Mouse (Mus musculus): Measurements from ENCODE around the gene Gpr156. TPM values are rescaled to one million over a fixed set of nuclear protein-coding genes. Genes with fewer than 3 reads are reported as not detected.

Gpr156 gene
- total RNA-seq, 4 experiments from 2014 or later: 0.57 to 0.77 (median 0.58) TPM

- no peak for DNase-seq (ENCODE audit: low spot score in 2 of 2)
Measured at GRCm38 (mm10) chr16:37916818-37917201, 514 bp downstream of the Gpr156 start.

DNA sequence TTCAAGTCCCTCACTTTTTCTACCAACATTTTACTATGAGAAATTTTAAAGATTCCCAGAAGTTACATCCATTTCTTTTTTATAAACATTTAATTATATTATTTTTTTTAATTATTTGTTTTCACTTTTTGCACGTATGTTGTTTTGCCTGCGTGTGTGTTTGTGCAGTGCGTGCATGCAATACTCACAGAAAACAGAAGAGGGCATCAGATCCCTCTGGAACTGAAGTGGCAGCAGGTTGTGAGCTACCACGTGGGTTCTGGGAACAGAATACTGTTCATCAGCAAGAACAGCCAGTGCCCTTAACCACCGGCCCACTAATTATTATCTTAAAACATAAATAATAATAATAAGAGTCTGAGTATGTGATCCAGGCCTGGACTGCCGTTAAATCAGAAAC is 2.7 kb downstream of the Gpr156 start:
- DNase-seq (ENCODE audit: low spot score in 2 of 2): no peak

DNA sequence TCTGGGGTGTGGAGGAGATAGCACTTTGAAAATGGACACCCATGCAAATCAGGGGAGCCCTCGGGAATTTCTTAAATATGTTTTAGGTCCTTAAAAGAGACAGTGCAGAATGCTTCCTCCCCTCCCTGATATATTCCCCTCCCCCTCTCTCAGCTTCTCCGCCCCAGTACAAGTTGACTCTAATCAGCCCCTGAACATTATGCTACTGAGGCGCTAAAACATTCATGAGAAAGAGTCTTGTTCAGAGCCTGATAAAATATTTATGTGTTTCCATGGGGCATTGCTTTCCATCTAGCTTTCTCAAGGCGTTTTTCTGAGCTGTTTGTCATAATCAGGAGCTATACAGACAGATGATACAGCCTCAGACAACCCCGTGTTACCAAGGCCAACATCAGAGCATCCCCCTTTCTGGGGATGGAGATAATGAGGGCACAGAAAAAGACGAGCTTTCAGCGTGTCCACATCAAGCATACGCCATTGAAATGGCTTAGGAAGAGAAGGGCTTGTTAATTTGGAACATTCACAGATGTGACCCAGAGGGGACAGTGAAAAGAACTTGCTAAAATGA is 4.6 kb downstream of the Gpr156 start:
- no peak for DNase-seq (ENCODE audit: low spot score in 2 of 2)

DNA sequence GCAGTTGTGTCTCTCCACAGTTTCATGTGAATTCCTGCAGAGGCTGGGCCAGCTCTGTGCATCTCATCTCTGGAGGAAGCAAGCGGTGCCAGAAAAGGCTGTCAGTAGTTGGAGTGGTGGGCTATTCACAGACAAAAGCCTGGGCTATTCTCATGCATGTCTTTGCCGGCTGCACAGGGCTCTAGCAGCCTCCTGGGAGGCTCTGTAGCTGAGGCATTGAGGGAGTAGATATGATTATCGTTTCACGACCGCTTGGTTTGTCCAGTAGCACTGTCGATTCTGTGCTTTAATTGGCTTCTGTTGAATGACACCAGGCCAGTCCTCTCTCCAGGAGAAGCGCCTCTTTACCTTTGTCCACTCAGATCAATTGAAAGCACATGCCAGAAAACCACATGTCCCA is 9.8 kb downstream of the Gpr156 start:
- DNase-seq (ENCODE audit: low spot score in 2 of 2): no peak

GRCm38 (mm10) chr16:37927117-37927516 is 10.8 kb downstream of the Gpr156 start:
- DNase-seq (ENCODE audit: low spot score in 2 of 2): no peak

GRCm38 (mm10) chr16:37929006-37929405 is 12.7 kb downstream of the Gpr156 start:
- DNase-seq (ENCODE audit: low spot score in 2 of 2): no peak

DNA sequence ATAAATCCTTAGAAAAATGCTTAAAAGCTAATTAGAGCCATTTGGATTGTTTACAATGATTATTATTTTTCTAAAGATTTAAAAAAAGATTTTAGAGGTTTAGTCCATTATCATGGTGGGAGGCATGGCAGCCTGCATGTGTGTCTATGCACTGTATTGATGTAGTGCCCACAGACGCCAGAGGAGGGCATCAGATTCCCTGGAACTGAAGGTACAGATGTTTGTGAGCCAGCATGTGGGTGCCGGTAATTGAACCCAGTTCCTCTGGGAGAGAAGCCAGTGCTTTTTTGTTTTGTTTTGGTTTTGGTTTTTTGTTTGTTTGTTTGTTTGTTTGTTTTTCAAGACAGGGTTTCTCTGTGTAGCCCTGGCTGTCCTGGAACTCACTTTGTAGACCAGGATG is 13.3 kb downstream of the Gpr156 start:
- no peak for DNase-seq (ENCODE audit: low spot score in 2 of 2)

DNA sequence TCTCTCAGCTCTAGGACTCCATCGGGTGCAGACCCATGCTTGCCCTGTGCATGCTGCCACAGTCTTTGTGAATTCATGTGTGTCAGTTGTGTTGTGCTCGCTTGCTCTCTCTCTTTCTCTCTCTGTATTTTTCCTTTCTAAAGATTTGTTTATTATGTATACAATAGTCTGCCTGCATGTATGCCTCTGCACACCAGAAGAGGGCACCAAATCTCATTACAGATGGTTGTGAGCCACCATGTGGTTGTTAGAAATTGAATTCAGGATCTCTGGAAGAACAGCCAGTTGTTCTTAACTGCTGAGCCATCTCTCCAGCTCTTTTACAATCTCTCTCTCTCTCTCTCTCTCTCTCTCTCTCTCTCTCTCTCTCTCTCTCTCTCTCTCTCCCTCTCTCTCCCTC is 18.6 kb downstream of the Gpr156 start:
- DNase-seq (ENCODE audit: low spot score in 2 of 2): no peak

GRCm38 (mm10) chr16:37937276-37937675 is 21.0 kb downstream of the Gpr156 start:
- no peak for DNase-seq (ENCODE audit: low spot score in 2 of 2)

DNA sequence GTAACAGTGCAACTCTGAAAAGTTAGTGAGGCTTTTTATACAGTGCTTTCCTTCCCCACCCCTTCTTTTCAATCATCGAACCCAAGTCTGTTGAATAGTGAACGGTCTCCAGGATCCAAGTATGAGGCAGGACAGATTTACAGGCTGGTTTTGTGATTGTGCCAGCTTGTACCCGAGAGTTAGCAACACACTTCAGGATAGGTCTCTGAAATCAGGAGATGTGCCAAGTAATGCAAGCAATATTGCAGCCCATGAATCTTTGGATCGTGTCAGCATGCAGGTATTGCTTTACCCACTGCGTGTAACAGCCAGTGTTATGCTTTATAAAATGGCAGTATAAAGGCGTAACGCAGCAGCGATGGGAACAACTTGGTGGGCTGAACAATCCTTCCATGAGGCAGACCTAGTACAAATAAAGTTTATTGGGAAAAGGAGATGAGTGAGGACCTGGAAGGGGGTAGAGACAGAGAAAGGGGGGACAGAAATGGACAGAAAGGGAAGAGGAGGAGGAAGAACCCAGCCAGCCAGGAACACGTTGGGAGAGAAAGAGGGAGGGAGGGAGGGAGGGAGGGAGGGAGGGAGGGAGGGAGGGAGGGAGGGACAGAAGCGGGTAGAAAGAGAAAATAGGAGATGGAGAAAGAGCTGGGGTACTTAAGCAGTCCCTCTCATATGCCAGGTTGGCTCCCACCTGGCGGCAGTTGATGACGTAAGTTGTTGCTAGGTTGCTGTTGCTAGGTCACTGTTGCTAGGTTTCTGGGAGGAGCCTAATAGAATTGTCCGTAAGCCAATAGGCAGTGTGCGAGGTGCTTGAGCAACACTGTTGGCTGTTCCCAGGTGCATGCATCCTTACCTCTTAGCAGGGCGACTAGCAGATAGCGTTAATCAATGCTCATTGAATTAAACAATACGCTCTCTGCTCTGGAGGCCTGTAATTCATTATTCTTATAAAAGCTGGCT is 22.1 kb downstream of the Gpr156 start:
- DNase-seq (ENCODE audit: low spot score in 2 of 2): peak; percentile 40 to 86

DNA sequence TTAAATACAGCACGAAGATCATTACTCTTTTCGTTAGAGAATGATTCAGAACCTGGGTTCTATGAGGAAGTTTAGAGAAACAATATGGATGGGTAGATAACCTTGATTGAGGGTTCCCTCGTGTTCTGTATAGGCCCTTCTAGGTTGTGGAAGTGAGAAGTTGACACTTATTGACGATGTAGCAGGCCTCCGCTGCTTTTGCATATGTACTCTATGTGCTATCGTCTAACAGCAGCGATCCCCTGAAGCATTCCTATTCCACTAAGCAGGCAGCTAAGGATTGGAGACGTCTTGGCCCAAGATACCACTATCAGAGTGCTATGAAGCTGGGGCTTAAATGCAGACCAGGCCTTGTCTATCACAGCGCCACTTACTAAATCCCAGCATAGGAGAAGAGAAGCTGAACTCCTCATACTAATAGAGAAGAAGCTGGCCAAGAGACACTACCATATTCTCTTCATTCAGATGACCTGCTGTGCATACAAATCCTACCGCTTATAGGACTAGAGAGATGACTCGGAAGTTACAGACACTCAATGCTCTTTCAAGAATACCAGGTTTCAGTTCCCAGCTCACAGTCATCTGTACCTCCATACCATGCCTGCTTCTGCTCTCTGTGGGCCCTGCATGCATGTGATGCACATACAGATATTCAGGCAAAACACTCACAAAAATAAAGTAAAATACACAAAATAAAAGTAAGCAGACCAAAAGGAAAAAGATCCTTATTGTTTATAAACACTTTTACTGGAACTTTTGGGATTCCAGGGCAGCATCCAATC is 23.0 kb downstream of the Gpr156 start:
- no peak for DNase-seq (ENCODE audit: low spot score in 2 of 2)

GRCm38 (mm10) chr16:37940291-37940690 is 24.0 kb downstream of the Gpr156 start:
- DNase-seq (ENCODE audit: low spot score in 2 of 2): no peak

- no peak for DNase-seq (ENCODE audit: low spot score in 2 of 2)
Measured at GRCm38 (mm10) chr16:37943701-37944100, 27.4 kb downstream of the Gpr156 start.

GRCm38 (mm10) chr16:37945031-37945796 is 28.9 kb downstream of the Gpr156 start:
- peak in 1 of 2 experiments; percentile 35 for DNase-seq (ENCODE audit: low spot score in 2 of 2)

DNA sequence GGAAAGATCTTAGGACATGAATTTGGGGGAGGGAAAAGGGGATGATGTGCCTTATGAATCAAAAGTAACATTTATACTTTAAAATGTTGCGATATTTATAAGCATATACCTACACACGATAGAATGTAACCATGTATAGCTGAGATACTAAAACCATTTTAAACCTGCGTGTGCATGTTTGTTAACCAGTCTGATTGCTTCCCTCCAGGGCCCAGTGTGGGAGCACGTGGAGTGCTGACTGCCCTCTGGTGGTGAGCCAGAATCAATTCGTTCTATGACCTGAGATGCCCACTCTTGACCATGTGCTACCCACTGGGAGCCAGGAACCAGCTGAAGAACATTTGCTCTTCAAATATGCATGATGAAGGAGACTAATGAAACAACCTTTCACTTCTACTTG is 30.9 kb downstream of the Gpr156 start:
- peak in 1 of 2 experiments; percentile 22 for DNase-seq (ENCODE audit: low spot score in 2 of 2)

- DNase-seq (ENCODE audit: low spot score in 2 of 2): no peak
Measured at GRCm38 (mm10) chr16:37948365-37948764, 32.1 kb downstream of the Gpr156 start.

DNA sequence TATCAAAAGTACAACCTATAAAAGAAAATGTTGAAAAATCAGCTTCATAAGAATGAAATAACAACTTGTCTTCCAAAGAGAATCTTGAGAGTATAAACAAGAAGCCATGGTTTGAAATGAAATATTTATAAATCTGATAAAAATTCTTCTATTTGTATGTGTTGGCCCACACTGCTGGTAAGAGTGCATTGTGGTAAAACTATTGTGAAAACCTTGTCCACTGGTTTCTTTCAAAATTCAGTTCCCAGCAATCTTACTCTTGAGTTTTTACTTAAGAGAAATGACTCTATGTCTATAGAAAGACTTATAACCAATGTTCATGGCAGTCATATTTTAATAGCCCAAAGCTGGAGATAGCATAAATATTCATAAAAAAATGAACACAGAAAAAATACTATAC is 34.9 kb downstream of the Gpr156 start:
- no peak for DNase-seq (ENCODE audit: low spot score in 2 of 2)

DNA sequence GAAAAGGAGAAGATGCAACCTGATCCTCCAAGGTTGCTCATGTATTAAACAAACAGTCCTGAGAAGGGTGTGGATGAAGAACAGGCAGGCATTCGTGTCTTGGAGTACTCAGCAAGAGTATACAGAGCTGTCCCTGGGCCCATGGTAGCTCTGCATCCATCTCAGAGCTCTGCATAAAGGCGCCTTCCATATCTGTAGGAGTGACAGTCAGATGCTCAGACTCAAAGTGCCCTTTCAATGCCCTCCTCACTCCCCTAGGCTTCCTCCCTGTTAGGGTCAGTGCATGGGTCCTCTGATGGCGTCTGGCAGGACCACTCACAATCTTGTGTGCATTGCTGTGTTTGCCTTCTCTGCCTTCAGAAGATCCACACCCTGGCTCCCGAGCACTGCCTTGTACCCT is 36.9 kb downstream of the Gpr156 start:
- no peak for DNase-seq (ENCODE audit: low spot score in 2 of 2)

DNA sequence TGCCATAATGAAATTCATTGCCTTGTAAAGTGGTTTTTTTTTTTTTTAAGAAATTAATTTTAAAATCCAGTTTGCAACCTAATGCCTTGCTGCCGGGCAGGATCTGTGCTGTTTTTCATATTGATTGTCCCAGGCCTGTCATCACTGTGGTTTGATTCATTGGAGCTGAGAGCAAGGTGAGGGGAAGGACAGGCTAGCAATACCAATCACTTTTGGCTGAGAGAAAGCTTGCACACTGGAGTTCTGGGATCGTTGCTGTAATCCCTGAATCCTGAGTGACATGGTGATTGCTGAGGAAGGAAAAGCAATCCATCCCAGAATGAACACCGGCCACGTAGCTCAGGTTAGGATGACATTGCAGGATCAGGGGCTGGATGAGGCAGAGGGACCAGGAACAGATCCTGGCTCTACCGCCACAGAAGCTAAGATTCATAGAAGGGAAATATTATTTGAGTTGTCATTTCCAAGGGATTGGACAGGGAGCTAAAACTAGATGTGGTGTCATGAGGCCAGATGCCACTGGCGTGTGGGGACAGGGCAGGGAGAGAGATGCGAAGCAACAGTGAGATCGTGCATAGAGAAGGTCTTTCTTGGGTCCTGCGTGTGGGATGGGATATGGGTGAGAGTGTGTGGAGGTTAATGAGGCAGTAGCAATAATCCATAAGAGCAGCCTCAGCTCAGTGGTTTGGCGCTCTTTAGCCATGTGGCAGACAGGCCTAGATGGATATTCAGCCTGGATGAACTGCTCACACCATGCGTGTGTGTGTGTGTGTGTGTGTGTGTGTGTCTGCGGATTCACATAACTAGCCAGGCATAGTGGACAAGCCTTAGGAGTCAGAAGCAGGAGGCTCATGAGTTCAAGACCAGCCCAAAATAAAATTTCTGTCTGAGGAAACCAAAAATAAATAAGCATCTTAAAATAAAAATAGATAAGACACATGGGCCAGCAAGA is 38.0 kb downstream of the Gpr156 start:
- no peak for DNase-seq (ENCODE audit: low spot score in 2 of 2)

GRCm38 (mm10) chr16:37955336-37955917 is 39.1 kb downstream of the Gpr156 start:
- no peak for DNase-seq (ENCODE audit: low spot score in 2 of 2)
